ENCODE assay signal across 10 mouse cellular contexts in the genomic region with DNA sequence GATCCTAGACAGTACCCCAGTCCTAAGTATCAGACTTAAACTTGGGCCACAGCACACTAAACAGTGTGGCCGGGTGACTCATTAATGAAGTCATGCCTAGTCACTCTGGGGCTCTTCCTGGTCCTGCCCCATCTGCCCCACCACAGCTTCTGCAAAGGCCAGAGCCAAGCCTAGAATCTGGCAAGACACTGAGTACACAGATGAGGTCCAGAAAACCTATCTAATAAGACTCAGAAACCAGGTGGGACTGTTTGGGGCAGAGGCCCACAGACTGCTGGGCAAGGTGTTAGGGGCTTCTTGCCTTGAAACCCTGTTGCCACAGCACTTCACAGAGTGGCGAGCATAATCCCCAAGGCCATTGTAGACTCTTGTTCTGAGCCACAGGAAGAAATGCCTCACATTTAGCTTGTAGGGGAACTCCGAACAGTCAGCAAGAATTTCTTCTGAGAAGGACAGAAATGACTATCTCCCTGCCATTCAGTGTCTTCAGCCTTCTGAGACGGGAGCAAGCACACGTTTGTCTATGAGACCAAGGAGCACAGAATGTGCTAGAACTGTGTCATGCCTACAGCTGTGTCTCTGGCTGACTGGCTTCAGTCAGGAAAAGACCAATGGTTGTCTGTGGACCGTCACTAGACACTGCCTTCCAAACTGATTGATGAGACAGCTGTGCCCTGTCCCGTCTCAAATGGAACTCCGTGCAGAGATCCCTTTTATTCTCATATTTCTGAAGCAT. TPM values are rescaled to one million over a fixed set of nuclear protein-coding genes. Genes with fewer than 3 reads are reported as not detected.
DNase-seq lines count a peak whose midpoint lies in the region; ATAC-seq and TF ChIP-seq lines count a peak whose summit lies in the region.
"Had no signal": no experiment of that assay in that cellular context is flagged by ENCODE, and none has a peak within 500 bp of the region (broad histone marks: within the 10 kb centered on the region; RNA-seq: fewer than 3 reads in every experiment).

No protein-coding gene starts in this region.

- no peaks in the 10 kb centered on the region for H3K27me3 ChIP-seq in lung, postnatal 0 days (replicated peaks; ENCODE audit: insufficient read depth, low read length)
- H3K27me3 ChIP-seq in G1E (ENCODE audit: insufficient read depth, low read length), result no peaks in the 10 kb centered on the region
- H3K27me3 ChIP-seq in splenic B cell, adult 2 months (ENCODE audit: control insufficient read depth, insufficient read depth, low read length, poor library complexity, severe bottlenecking), result no peaks in the 10 kb centered on the region
- H3K27me3 ChIP-seq: midbrain, embryonic 15.5 days had no signal

- no peaks in the 10 kb centered on the region for H3K36me3 ChIP-seq in lung, postnatal 0 days (ENCODE audit: insufficient read depth, low read length)
- H3K36me3 ChIP-seq in G1E (replicated peaks), result peaks cover 84% of the 10 kb centered on the region
- no peaks in the 10 kb centered on the region for H3K36me3 ChIP-seq in splenic B cell, adult 2 months (ENCODE audit: control insufficient read depth, insufficient read depth, low read length, poor library complexity, severe bottlenecking)
- H3K36me3 ChIP-seq: midbrain, embryonic 15.5 days had no signal

- ATAC-seq in lung, postnatal 0 days, result peak; percentile 61
- peak; percentile 66 for ATAC-seq in G1E (ENCODE audit: extremely low read depth, insufficient number of reproducible peaks, low FRiP score, poor library complexity, severe bottlenecking)
- peak; percentile 64 for ATAC-seq in inflammation-experienced regulatory T-cells, adult 6 months
- ATAC-seq: midbrain, embryonic 15.5 days had no signal

- no peak overlapping the region for H3K9ac ChIP-seq in lung, postnatal 0 days (replicated peaks; ENCODE audit: low read depth)
- H3K9ac ChIP-seq: midbrain, embryonic 15.5 days had no signal

- no peaks in the 10 kb centered on the region for H3K4me1 ChIP-seq in lung, postnatal 0 days (ENCODE audit: insufficient read depth, low read depth, low read length)
- peaks cover 73% of the 10 kb centered on the region for H3K4me1 ChIP-seq in G1E (ENCODE audit: insufficient read depth, low read depth, low read length)
- H3K4me1 ChIP-seq: midbrain, embryonic 15.5 days had no signal

- no peaks in the 10 kb centered on the region for H3K9me3 ChIP-seq in lung, postnatal 0 days (ENCODE audit: low read length)
- H3K9me3 ChIP-seq in G1E (replicated peaks), result no peaks in the 10 kb centered on the region
- H3K9me3 ChIP-seq: midbrain, embryonic 15.5 days had no signal

- WGBS in lung, postnatal 0 days, result 65% methylated on average over 8 of the region's 8 CpGs

- no peak overlapping the region for H3K4me3 ChIP-seq in lung, postnatal 0 days (ENCODE audit: low read depth, low read length)
- no peak overlapping the region for H3K4me3 ChIP-seq in G1E (ENCODE audit: low read depth, low read length)
- H3K4me3 ChIP-seq: midbrain, embryonic 15.5 days had no signal

- peak overlapping the region; percentile 72 for H3K27ac ChIP-seq in lung, postnatal 0 days (ENCODE audit: low read length)
- H3K27ac ChIP-seq: midbrain, embryonic 15.5 days had no signal

- TF ChIP-seq EP300 in lung, postnatal 0 days (IDR thresholded peaks at IDR 0.05), result no peak

- TF ChIP-seq CTCF in lung, postnatal 0 days (IDR thresholded peaks at IDR 0.05), result no peak
- no peak for TF ChIP-seq CTCF in G1E (IDR thresholded peaks at IDR 0.05; ENCODE audit: low read depth, low read length)

- DNase-seq in lung, postnatal 0 days (ENCODE audit: low spot score), result peak; percentile 48
- no peak for DNase-seq in lung, postnatal 10 days
- DNase-seq in G1E (ENCODE audit: low spot score), result no peak
- DNase-seq in splenic B cell, adult 2 months (ENCODE audit: low read depth, low spot score), result peak; percentile 53
- no peak for DNase-seq in urinary bladder, postnatal 14 days (ENCODE audit: low spot score)
- DNase-seq in left cerebral cortex, adult 8-10 months (ENCODE audit: low spot score in 2 of 2), result no peak
- DNase-seq: cerebellum, adult 9-10 months; gastrocnemius, postnatal 10 days had no signal

- H3K4me2 ChIP-seq in lung, postnatal 0 days (replicated peaks; ENCODE audit: low read depth, low read length), result no peak overlapping the region
- H3K4me2 ChIP-seq: midbrain, embryonic 15.5 days had no signal

RNA-seq across cellular contexts. Expression of a gene that starts 49.0 kb away (rescaled TPM):
- polyA plus RNA-seq in lung, postnatal 0 days (2015; fragmentation: Nextera tagmentation; extraction: Ambion mirVana), result 21.0 and 22.2 TPM in 2 replicates
- total RNA-seq in G1E (2014; fragmentation: Nextera tagmentation), result 59.0 and 66.6 TPM in 2 replicates
- 64.6 and 76.2 TPM in 2 replicates for total RNA-seq in G1E (2017)
- 14.5 and 16.9 TPM in 2 replicates for polyA plus RNA-seq in G1E (2012)
- polyA plus RNA-seq in inflammation-experienced regulatory T-cells, adult 6 months (2017; shearing (Covaris generic)), result 10 to 100 TPM; 40.1 to 59.9 (median 53.6) TPM
- 10 to 100 TPM; 37.5 to 44.9 (median 41.4) TPM for total RNA-seq in left cerebral cortex, adult 8-10 months (2022)

Comparison
In these comparisons a context has a peak if more than half of its experiments do, and no peak if none do; other contexts are left out.
1. DNase-seq: peak in lung, postnatal 0 days (single experiment) and splenic B cell, adult 2 months (single experiment); none in lung, postnatal 10 days (single experiment), G1E (single experiment), urinary bladder, postnatal 14 days (single experiment) and left cerebral cortex, adult 8-10 months (0 of 2).
2. Peak in every context shown above with its lines, with median percentiles within 50 percentile points of each other: ATAC-seq.